Mouse (Mus musculus) heart, adult 2 months (tissue): ENCODE measurements around the gene Rpl12.

ENCODE experiments used
- CTCF ChIP-seq: fragments of 200-600 bp; IDR thresholded peaks from 2 replicates; pipeline ENCODE4 v1.8.1; 2022; ENCODE audit warnings: antibody characterized with exemption, mild to moderate bottlenecking, moderate library complexity
- POLR2A ChIP-seq: fragments of 200-500 bp; IDR thresholded peaks from 2 replicates; pipeline ENCODE4 v1.6.1; 2011; ENCODE audit warnings: mild to moderate bottlenecking, low read depth, low read length, control low read depth; ENCODE audit not compliant: insufficient read depth

- TF ChIP-seq CTCF: no peak
- TF ChIP-seq POLR2A: no peak
These were observed 12.9 kb downstream of the Rpl12 start for GRCm38 (mm10) chr2:32974216-32974615.
